Comparison of ENCODE assay signal across 7 mouse cellular contexts in genomic region chr11:107573847-107574246, GRCm38 (mm10). TPM values are rescaled to one million over a fixed set of nuclear protein-coding genes. Genes with fewer than 3 reads are reported as not detected.
A peak's percentile ranks its signal among the peaks of the same experiment; 100 is the strongest.
DNase-seq lines count a peak whose midpoint lies in the region; ATAC-seq and TF ChIP-seq lines count a peak whose summit lies in the region.

No protein-coding gene starts in this region.

- H3K4me3 ChIP-seq in embryonic fibroblast, embryonic 13.5 days (ENCODE audit: insufficient read depth, low read length): no peak overlapping the region
- no peak overlapping the region for H3K4me3 ChIP-seq in intestine, embryonic 15.5 days (replicated peaks)
- no peak overlapping the region for H3K4me3 ChIP-seq in liver, postnatal 0 days (ENCODE audit: low read depth, low read length)
- H3K4me3 ChIP-seq in midbrain, postnatal 0 days (ENCODE audit: low read depth, low read length): no peak overlapping the region

- no peak for TF ChIP-seq CTCF in embryonic fibroblast, embryonic 13.5 days (IDR thresholded peaks at IDR 0.05; ENCODE audit: borderline replicate concordance, insufficient read depth, low read length)
- no peak for TF ChIP-seq CTCF in liver, postnatal 0 days (IDR thresholded peaks at IDR 0.05; ENCODE audit: low read depth)
- no peak for TF ChIP-seq CTCF in midbrain, postnatal 0 days (IDR thresholded peaks at IDR 0.05)

- H3K4me1 ChIP-seq in embryonic fibroblast, embryonic 13.5 days (ENCODE audit: control insufficient read depth, insufficient read depth, low read length): peaks cover 15% of the 10 kb centered on the region
- peaks cover 16% of the 10 kb centered on the region for H3K4me1 ChIP-seq in intestine, embryonic 15.5 days (replicated peaks)
- peaks cover 19% of the 10 kb centered on the region for H3K4me1 ChIP-seq in liver, postnatal 0 days (ENCODE audit: insufficient read depth)
- H3K4me1 ChIP-seq in midbrain, postnatal 0 days (ENCODE audit: insufficient read depth, low read length): no peaks in the 10 kb centered on the region

- no peaks in the 10 kb centered on the region for H3K9me3 ChIP-seq in intestine, embryonic 15.5 days
- no peaks in the 10 kb centered on the region for H3K9me3 ChIP-seq in liver, postnatal 0 days (ENCODE audit: low read length)
- H3K9me3 ChIP-seq in midbrain, postnatal 0 days (ENCODE audit: low read length): no peaks in the 10 kb centered on the region

- no peak overlapping the region for H3K9ac ChIP-seq in intestine, embryonic 15.5 days
- no peak overlapping the region for H3K9ac ChIP-seq in liver, postnatal 0 days (replicated peaks)
- H3K9ac ChIP-seq in midbrain, postnatal 0 days (replicated peaks; ENCODE audit: low read length, poor library complexity, severe bottlenecking): no peak overlapping the region

- ATAC-seq in intestine, embryonic 15.5 days: peak; percentile 90
- ATAC-seq in liver, postnatal 0 days: peak; percentile 67
- ATAC-seq in granulocyte monocyte progenitor cell, adult 5-6 weeks (replicated peaks; ENCODE audit: poor library complexity, severe bottlenecking): no peak
- ATAC-seq in activated CD4-positive, CD25-positive, alpha-beta regulatory T cell, adult 4 months: no peak
- no peak for ATAC-seq in midbrain, postnatal 0 days (ENCODE audit: low FRiP score)

- no peak overlapping the region; the same call in 1 of the 2 replicates for H3K4me2 ChIP-seq in intestine, embryonic 15.5 days (replicated peaks)
- H3K4me2 ChIP-seq in liver, postnatal 0 days (ENCODE audit: low read depth, low read length): no peak overlapping the region
- no peak overlapping the region for H3K4me2 ChIP-seq in midbrain, postnatal 0 days (ENCODE audit: low read depth, low read length, poor library complexity, severe bottlenecking)

- no peak for TF ChIP-seq POLR2A in embryonic fibroblast, embryonic 13.5 days (IDR thresholded peaks at IDR 0.05; ENCODE audit: low read depth, low read length)

- WGBS in intestine, embryonic 15.5 days: 34% methylated on average over 6 of the region's 6 CpGs
- 47% methylated on average over 6 of the region's 6 CpGs for WGBS in liver, postnatal 0 days (ENCODE audit: insufficient replicate concordance)
- WGBS in midbrain, postnatal 0 days: 60% methylated on average over 6 of the region's 6 CpGs

- H3K36me3 ChIP-seq in intestine, embryonic 15.5 days: peaks cover 26% of the 10 kb centered on the region
- peaks cover 20% of the 10 kb centered on the region for H3K36me3 ChIP-seq in liver, postnatal 0 days (replicated peaks; ENCODE audit: insufficient read depth, low read length)
- peaks cover 26% of the 10 kb centered on the region for H3K36me3 ChIP-seq in midbrain, postnatal 0 days (ENCODE audit: insufficient read depth, low read length)

- TF ChIP-seq EP300 in liver, postnatal 0 days (IDR thresholded peaks at IDR 0.05; ENCODE audit: low read depth): no peak

- DNase-seq in adrenal gland, postnatal 14 days: peak; percentile 78
- peak; percentile 44 for DNase-seq in liver, postnatal 0 days
- DNase-seq in midbrain, postnatal 0 days (ENCODE audit: low spot score): no peak

- peak overlapping the region; percentile 20; the same call in 1 of the 2 replicates for H3K27ac ChIP-seq in embryonic fibroblast, embryonic 13.5 days (ENCODE audit: insufficient read depth, low read length)
- H3K27ac ChIP-seq in intestine, embryonic 15.5 days: peak overlapping the region; percentile 45
- peak overlapping the region; percentile 67 for H3K27ac ChIP-seq in liver, postnatal 0 days (ENCODE audit: low read depth)
- no peak overlapping the region for H3K27ac ChIP-seq in midbrain, postnatal 0 days (ENCODE audit: low read depth, low read length)

- no peaks in the 10 kb centered on the region for H3K27me3 ChIP-seq in intestine, embryonic 15.5 days (replicated peaks)
- H3K27me3 ChIP-seq in liver, postnatal 0 days (ENCODE audit: insufficient read depth, low read length): no peaks in the 10 kb centered on the region
- H3K27me3 ChIP-seq in midbrain, postnatal 0 days (ENCODE audit: insufficient read depth, low read length): no peaks in the 10 kb centered on the region

RNA-seq across cellular contexts. Expression of gene Helz, which starts 26.1 kb away (rescaled TPM):
- 30.1 and 30.3 TPM in 2 replicates for total RNA-seq in adrenal gland, postnatal 14 days (2021)
- 32.2 and 32.3 TPM in 2 replicates for polyA plus RNA-seq in embryonic fibroblast, embryonic 13.5 days (2011; ENCODE audit: insufficient read length, low read depth, missing spikeins)
- 16.0 and 17.0 TPM in 2 replicates for polyA plus RNA-seq in intestine, embryonic 15.5 days (2015; fragmentation: Nextera tagmentation; extraction: Ambion mirVana)
- polyA plus RNA-seq in liver, postnatal 0 days (2015; fragmentation: Nextera tagmentation; extraction: Ambion mirVana): 3.1 and 3.3 TPM in 2 replicates
- 32.8 and 36.7 TPM in 2 replicates for total RNA-seq in granulocyte monocyte progenitor cell, adult 5-6 weeks (2014; fragmentation: Nextera tagmentation)
- 13.6 and 20.3 TPM in 2 replicates for total RNA-seq in granulocyte monocyte progenitor cell, adult 5-6 weeks (2017)
- polyA plus RNA-seq in activated CD4-positive, CD25-positive, alpha-beta regulatory T cell, adult 4 months (2017; shearing (Covaris generic)): 10 to 100 TPM; 23.9 to 30.6 TPM
- 15.9 and 20.4 TPM in 2 replicates for total RNA-seq in midbrain, postnatal 0 days (2014; rRNA removed)
- 8.4 and 8.9 TPM in 2 replicates for polyA plus RNA-seq in midbrain, postnatal 0 days (2015; fragmentation: Nextera tagmentation; extraction: Ambion mirVana)

Comparison
In these comparisons a context has a peak if more than half of its experiments do, and no peak if none do; other contexts are left out.
1. ATAC-seq: peak in intestine, embryonic 15.5 days (single experiment) and liver, postnatal 0 days (single experiment); none in granulocyte monocyte progenitor cell, adult 5-6 weeks (single experiment), activated CD4-positive, CD25-positive, alpha-beta regulatory T cell, adult 4 months (single experiment) and midbrain, postnatal 0 days (single experiment).